Mouse (Mus musculus): ENCODE results near the gene Nop53. TPM values are rescaled to one million over a fixed set of nuclear protein-coding genes. Genes with fewer than 3 reads are reported as not detected.

The Nop53 gene
- total RNA-seq (2023) = 471 to 557 TPM (median 497 TPM) in 4 replicates

DNA sequence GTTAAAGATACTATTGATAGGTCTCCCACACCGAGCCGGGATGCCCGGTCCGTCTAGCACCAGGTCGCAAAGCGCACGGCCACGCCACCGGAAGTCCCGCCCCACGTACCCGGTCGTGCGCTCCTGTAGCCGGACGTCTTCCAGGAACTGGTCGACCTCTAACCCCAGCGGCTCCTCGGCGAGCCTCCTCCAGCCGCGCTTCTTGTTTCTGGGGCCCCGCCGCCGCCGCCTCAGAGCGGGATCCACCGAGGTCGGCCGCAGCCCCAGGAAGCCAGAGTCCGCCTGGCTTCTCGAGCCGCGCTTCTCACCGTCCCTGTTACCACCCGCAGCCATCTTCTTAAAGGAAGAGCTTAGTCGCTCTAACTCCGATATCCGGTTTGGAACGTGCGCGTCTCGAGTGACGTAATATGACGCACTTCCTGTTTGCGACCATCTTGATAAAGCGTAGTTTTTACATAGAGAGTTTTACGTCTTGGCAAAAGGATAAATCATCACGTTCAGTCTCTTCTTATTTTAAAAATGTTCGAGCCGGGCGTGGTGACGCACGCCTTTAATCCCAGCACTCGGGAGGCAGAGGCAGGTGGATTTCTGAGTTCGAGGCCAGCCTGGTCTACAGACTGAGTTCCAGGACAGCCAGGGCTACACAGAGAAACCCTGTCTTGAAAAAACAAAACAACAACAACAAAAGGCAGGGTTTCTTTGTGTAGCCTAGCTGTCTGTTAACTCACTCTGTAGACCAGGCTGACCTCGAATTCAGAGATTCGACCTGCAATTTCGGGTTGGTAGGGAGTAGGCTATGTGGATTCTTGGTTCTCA lies at the start of gene Nop53:
TSS of gene Nop53 (minus strand) at position 354 of the 816 bp plus-strand sequence.

DNA sequence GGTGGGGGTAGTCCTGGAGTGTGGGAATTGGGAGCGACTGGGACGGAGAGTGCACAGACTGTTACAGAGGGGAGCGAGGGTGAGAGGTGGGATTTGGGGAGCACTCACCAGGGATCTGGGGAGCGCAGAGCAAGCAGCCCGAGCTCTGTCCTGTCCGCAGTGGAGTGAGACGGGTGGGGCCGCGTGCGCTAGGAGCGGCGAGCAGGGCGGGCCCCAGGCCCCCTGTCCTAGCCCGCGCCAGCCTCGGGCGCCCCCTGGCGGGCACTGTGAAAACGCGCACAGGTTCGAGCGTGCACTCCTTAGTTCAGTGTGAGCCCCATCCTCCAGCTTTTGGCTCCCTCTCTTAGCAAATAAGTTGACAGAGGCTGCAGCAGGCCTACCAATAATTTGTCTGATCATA lies 21.4 kb upstream of the Nop53 start, which contains the start of gene Ehd2:
TSS of gene Ehd2 (minus strand) at position 256 of the 400 bp plus-strand sequence.

DNA sequence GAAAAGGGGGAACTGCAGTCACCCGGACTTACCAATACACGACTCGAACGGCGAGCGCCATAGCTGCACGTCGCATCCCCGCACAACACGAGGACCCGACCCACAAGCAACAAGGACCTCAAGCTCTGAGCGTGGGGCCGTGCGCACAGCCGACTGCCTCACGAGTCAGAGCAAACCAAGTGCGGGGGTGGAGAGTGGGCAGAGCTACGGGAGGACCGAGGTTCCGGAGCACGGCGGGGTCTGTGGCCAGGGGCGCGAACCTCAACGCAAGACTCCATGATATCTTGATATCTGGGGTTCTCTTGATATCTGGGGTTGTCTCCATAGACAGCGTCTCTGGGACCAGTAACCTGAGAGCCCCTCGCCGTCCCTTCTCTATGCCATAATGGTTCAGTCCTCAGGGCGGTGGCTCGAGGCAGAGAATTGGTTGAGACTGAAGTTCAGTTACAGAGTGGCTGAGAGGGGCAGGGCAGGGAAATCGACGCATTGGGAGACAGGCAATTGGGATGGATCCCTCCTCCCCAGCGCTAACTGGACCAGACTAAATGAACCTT lies 23.6 kb downstream of the Nop53 start, which contains the start of gene Selenow:
TSS of gene Selenow (minus strand) at position 183 of the 554 bp plus-strand sequence.

Other genes with a start within 250 kb of the Nop53 start
- not detected in 4 replicates for gene Obox5, start 195.9 kb downstream of the Nop53 start, total RNA-seq (2023)
- gene Obox6, start 106.4 kb downstream of the Nop53 start, total RNA-seq (2023) = not detected in 4 replicates
- gene Crx, start 66.1 kb downstream of the Nop53 start, total RNA-seq (2023) = not detected in 4 replicates
- gene Crxos, start 63.5 kb downstream of the Nop53 start, total RNA-seq (2023) = not detected in 4 replicates
- 143 to 155 TPM (median 145 TPM) in 4 replicates for gene Selenow, start 23.7 kb downstream of the Nop53 start, total RNA-seq (2023)
- 6.9 to 8.8 TPM (median 7.5 TPM) in 4 replicates for gene Ehd2, start 21.5 kb upstream of the Nop53 start, total RNA-seq (2023)
- gene Bicra, start 101.8 kb upstream of the Nop53 start, total RNA-seq (2023) = 68.6 to 83.5 TPM (median 74.4 TPM) in 4 replicates
- not detected in 4 replicates for gene Zfp541, start 115.7 kb upstream of the Nop53 start, total RNA-seq (2023)
- 396 to 429 TPM (median 418 TPM) in 4 replicates for gene Napa, start 152.4 kb upstream of the Nop53 start, total RNA-seq (2023)
- gene Kptn, start 173.8 kb upstream of the Nop53 start, total RNA-seq (2023) = 41.7 to 47.7 TPM (median 47.3 TPM) in 4 replicates
- 0.15 to 0.27 TPM (median 0.20 TPM) in 4 replicates for gene Slc8a2, start 183.8 kb upstream of the Nop53 start, total RNA-seq (2023)
- 15.3 to 24.5 TPM (median 19.8 TPM) in 4 replicates for gene Meis3, start 229.0 kb upstream of the Nop53 start, total RNA-seq (2023)